ENCODE assay signal across 18 mouse cellular contexts in the genomic region with DNA sequence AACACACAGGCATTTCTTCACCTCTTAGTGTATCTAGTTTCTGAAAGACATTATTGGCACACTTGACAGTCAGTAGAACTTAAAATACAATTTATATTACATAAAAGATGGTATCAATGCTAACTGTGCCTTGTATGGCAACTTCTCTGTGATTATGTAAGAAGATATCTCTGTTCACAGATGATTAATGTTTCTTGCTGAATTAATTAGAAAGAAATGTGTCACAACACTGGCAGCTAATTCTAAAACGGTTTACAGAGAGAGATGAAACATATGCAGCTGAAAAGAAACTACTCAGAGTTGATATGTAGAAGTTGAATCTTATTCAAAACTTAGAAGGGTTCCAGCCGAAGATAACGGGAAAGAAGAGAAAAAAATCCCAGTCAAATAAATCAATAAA.
"Had no signal": no experiment of that assay in that cellular context is flagged by ENCODE, and none has a peak within 500 bp of the region (broad histone marks: within the 10 kb centered on the region; RNA-seq: fewer than 3 reads in every experiment).

No protein-coding gene starts in this region.

- H3K4me3 ChIP-seq: midbrain, embryonic 12.5 days; myocyte; neural tube, embryonic 13.5 days; stomach, embryonic 15.5 days had no signal

- H3K27me3 ChIP-seq: midbrain, embryonic 12.5 days; neural tube, embryonic 13.5 days; stomach, embryonic 15.5 days had no signal

- H3K4me2 ChIP-seq: lung, embryonic 14.5 days; midbrain, embryonic 12.5 days; neural tube, embryonic 13.5 days; stomach, embryonic 15.5 days had no signal

- H3K9me3 ChIP-seq: midbrain, embryonic 12.5 days; neural tube, embryonic 13.5 days; stomach, embryonic 15.5 days had no signal

- H3K4me1 ChIP-seq: midbrain, embryonic 12.5 days; neural tube, embryonic 13.5 days; stomach, embryonic 15.5 days had no signal

- H3K27ac ChIP-seq: liver, embryonic 14.5 days; macrophage; midbrain, embryonic 12.5 days; neural tube, embryonic 13.5 days; stomach, embryonic 15.5 days had no signal

- H3K36me3 ChIP-seq: midbrain, embryonic 12.5 days; neural tube, embryonic 13.5 days; stomach, embryonic 15.5 days had no signal

- DNase-seq: kidney, adult 9 months; kidney, postnatal 14 days; kidney, postnatal 4 days; liver, postnatal 0 days; lung, embryonic 14.5 days; retina, postnatal 1 day; right cerebral cortex, postnatal 25 days; spleen, adult 18-20 months; thymus, adult 18-20 months; thymus, postnatal 36 days had no signal

- H3K9ac ChIP-seq: liver, embryonic 14.5 days; liver, postnatal 0 days; lung, embryonic 14.5 days; midbrain, embryonic 12.5 days; neural tube, embryonic 13.5 days; stomach, embryonic 15.5 days had no signal

- ATAC-seq: liver, postnatal 0 days; lung, postnatal 0 days; midbrain, embryonic 16.5 days had no signal
